Mouse (Mus musculus): ENCODE data around the gene Fxyd2. TPM values are rescaled to one million over a fixed set of nuclear protein-coding genes. Genes with fewer than 3 reads are reported as not detected.

Fxyd2 gene
- polyA plus RNA-seq, 1 experiment from 2014 or later = 1.5 TPM

- Histone ChIP-seq H3K9me3 (replicated peaks) (no peaks in the 10 kb centered on the region), H3K9ac (no peak overlapping the region), H3K4me3 (no peak overlapping the region), H3K4me2 (no peak overlapping the region), H3K27me3 (replicated peaks) (0 out of 2 replicates have a peak, but pooled peaks cover 17% of the 10 kb centered on the region), H3K36me3 (no peaks in the 10 kb centered on the region), H3K27ac (no peak overlapping the region), H3K4me1 (peaks cover 4% of the 10 kb centered on the region; the same call in 1 of the 2 replicates)
- 54% methylated on average over 4 of the region's 4 CpGs for WGBS (ENCODE audit: insufficient replicate concordance)
- ATAC-seq = no peak
Observed at GRCm38 (mm10) chr9:45412700-45413477, 13.4 kb downstream of the Fxyd2 start.

GRCm38 (mm10) chr9:45413478-45414140 is 14.1 kb downstream of the Fxyd2 start:
- peaks cover 4% of the 10 kb centered on the region; the same call in 1 of the 2 replicates for H3K4me1 ChIP-seq
- H3K9ac ChIP-seq = no peak overlapping the region
- no peak overlapping the region for H3K4me3 ChIP-seq
- 35% methylated on average over 5 of the region's 5 CpGs for WGBS (ENCODE audit: insufficient replicate concordance)
- no peak overlapping the region for H3K27ac ChIP-seq
- 0 out of 2 replicates have a peak, but pooled peaks cover 21% of the 10 kb centered on the region for H3K27me3 ChIP-seq (replicated peaks)
- no peaks in the 10 kb centered on the region for H3K36me3 ChIP-seq
- no peaks in the 10 kb centered on the region for H3K9me3 ChIP-seq (replicated peaks)
- H3K4me2 ChIP-seq = no peak overlapping the region
- no peak for ATAC-seq

- Histone ChIP-seq H3K9ac (no peak overlapping the region), H3K27me3 (replicated peaks) (0 out of 2 replicates have a peak, but pooled peaks cover 12% of the 10 kb centered on the region)
- no peak for ATAC-seq
Observed at GRCm38 (mm10) chr9:45415912-45416311, 16.4 kb downstream of the Fxyd2 start.

GRCm38 (mm10) chr9:45417245-45417644 is 17.8 kb downstream of the Fxyd2 start:
- Histone ChIP-seq H3K4me3 (peak overlapping the region; percentile 23), H3K9me3 (replicated peaks) (no peaks in the 10 kb centered on the region), H3K27me3 (replicated peaks) (0 out of 2 replicates have a peak, but pooled peaks cover 8% of the 10 kb centered on the region), H3K4me2 (peak overlapping the region; percentile 43), H3K9ac (no peak overlapping the region), H3K36me3 (no peaks in the 10 kb centered on the region), H3K27ac (no peak overlapping the region), H3K4me1 (peaks cover under 1% of the 10 kb centered on the region; the same call in 1 of the 2 replicates)
- ATAC-seq = no peak
- 19% methylated on average over 8 of the region's 8 CpGs for WGBS (ENCODE audit: insufficient replicate concordance)

More at GRCm38 (mm10) chr9:45415912-45416311, 16.4 kb downstream of the Fxyd2 start:
- H3K36me3 ChIP-seq = no peaks in the 10 kb centered on the region
- 47% methylated on average over 4 of the region's 4 CpGs for WGBS (ENCODE audit: insufficient replicate concordance)
- H3K9me3 ChIP-seq (replicated peaks) = no peaks in the 10 kb centered on the region
- H3K4me1 ChIP-seq = peaks cover 4% of the 10 kb centered on the region; the same call in 1 of the 2 replicates
- H3K4me2 ChIP-seq = no peak overlapping the region
- no peak overlapping the region for H3K27ac ChIP-seq
- H3K4me3 ChIP-seq = no peak overlapping the region

- no peak overlapping the region for H3K4me2 ChIP-seq
- no peak overlapping the region for H3K4me3 ChIP-seq
- no peaks in the 10 kb centered on the region for H3K9me3 ChIP-seq (replicated peaks)
- no peaks in the 10 kb centered on the region for H3K36me3 ChIP-seq
- no peaks in the 10 kb centered on the region for H3K4me1 ChIP-seq
- no peak overlapping the region for H3K27ac ChIP-seq
- 49% methylated on average over 8 of the region's 8 CpGs for WGBS (ENCODE audit: insufficient replicate concordance)
- H3K27me3 ChIP-seq (replicated peaks) = 0 out of 2 replicates have a peak, but pooled peaks cover 16% of the 10 kb centered on the region
- no peak overlapping the region for H3K9ac ChIP-seq
- ATAC-seq = no peak
Observed at GRCm38 (mm10) chr9:45418252-45418651, 18.8 kb downstream of the Fxyd2 start.

GRCm38 (mm10) chr9:45421209-45421608 is 21.7 kb downstream of the Fxyd2 start:
- Histone ChIP-seq H3K4me3 (no peak overlapping the region), H3K27me3 (replicated peaks) (peaks cover 27% of the 10 kb centered on the region; the same call in 1 of the 2 replicates), H3K4me1 (no peaks in the 10 kb centered on the region), H3K27ac (no peak overlapping the region), H3K9ac (no peak overlapping the region), H3K9me3 (replicated peaks) (no peaks in the 10 kb centered on the region), H3K36me3 (no peaks in the 10 kb centered on the region), H3K4me2 (no peak overlapping the region)
- ATAC-seq = no peak
- WGBS (ENCODE audit: insufficient replicate concordance) = 48% methylated on average over 8 of the region's 8 CpGs

GRCm38 (mm10) chr9:45422761-45423298 is 23.4 kb downstream of the Fxyd2 start:
- H3K9ac ChIP-seq = no peak overlapping the region
- no peak overlapping the region for H3K4me3 ChIP-seq
- 53% methylated on average over 7 of the region's 7 CpGs for WGBS (ENCODE audit: insufficient replicate concordance)
- H3K36me3 ChIP-seq = no peaks in the 10 kb centered on the region
- no peak for ATAC-seq
- peaks cover 37% of the 10 kb centered on the region for H3K27me3 ChIP-seq (replicated peaks)
- no peaks in the 10 kb centered on the region for H3K4me1 ChIP-seq
- no peaks in the 10 kb centered on the region for H3K9me3 ChIP-seq (replicated peaks)
- H3K4me2 ChIP-seq = no peak overlapping the region
- no peak overlapping the region for H3K27ac ChIP-seq

GRCm38 (mm10) chr9:45426456-45426855 is 27.0 kb downstream of the Fxyd2 start, which contains the start of gene Dscaml1:
TSS of gene Dscaml1 (plus strand) at chr9:45426628.
- Histone ChIP-seq H3K27me3 (replicated peaks) (peaks cover 70% of the 10 kb centered on the region), H3K4me2 (no peak within 1 kb of the TSS), H3K4me3 (no peak within 1 kb of the TSS), H3K9me3 (replicated peaks) (no peaks in the 10 kb centered on the region), H3K4me1 (0 out of 2 replicates have a peak, but pooled peaks cover 7% of the 10 kb centered on the region), H3K27ac (no peak within 1 kb of the TSS), H3K36me3 (no peaks in the 10 kb centered on the region), H3K9ac (no peak within 1 kb of the TSS)
- 64% methylated on average over 4 of the region's 4 CpGs for WGBS (ENCODE audit: insufficient replicate concordance)
- no peak for ATAC-seq

- no peaks in the 10 kb centered on the region for H3K36me3 ChIP-seq
- H3K4me1 ChIP-seq = 0 out of 2 replicates have a peak, but pooled peaks cover 7% of the 10 kb centered on the region
- no peak overlapping the region for H3K4me2 ChIP-seq
- 9% methylated on average over 5 of the region's 5 CpGs for WGBS (ENCODE audit: insufficient replicate concordance)
- peaks cover 85% of the 10 kb centered on the region for H3K27me3 ChIP-seq (replicated peaks)
- H3K27ac ChIP-seq = no peak overlapping the region
- no peak for ATAC-seq
- no peaks in the 10 kb centered on the region for H3K9me3 ChIP-seq (replicated peaks)
- H3K9ac ChIP-seq = no peak overlapping the region
- no peak overlapping the region for H3K4me3 ChIP-seq
Observed at GRCm38 (mm10) chr9:45429392-45429791, 29.9 kb downstream of the Fxyd2 start.

- Histone ChIP-seq H3K9ac (no peak overlapping the region), H3K4me3 (peak overlapping the region; percentile 27), H3K27ac (no peak overlapping the region), H3K36me3 (no peaks in the 10 kb centered on the region), H3K9me3 (replicated peaks) (no peaks in the 10 kb centered on the region), H3K4me2 (peak overlapping the region; percentile 51), H3K4me1 (0 out of 2 replicates have a peak, but pooled peaks cover 7% of the 10 kb centered on the region), H3K27me3 (replicated peaks) (peaks cover 84% of the 10 kb centered on the region)
- 4% methylated on average over 54 of the region's 54 CpGs for WGBS (ENCODE audit: insufficient replicate concordance)
- no peak for ATAC-seq
Observed at GRCm38 (mm10) chr9:45429951-45430697, 30.7 kb downstream of the Fxyd2 start.

- Histone ChIP-seq H3K27ac (no peak overlapping the region), H3K4me1 (0 out of 2 replicates have a peak, but pooled peaks cover 7% of the 10 kb centered on the region), H3K36me3 (no peaks in the 10 kb centered on the region), H3K27me3 (replicated peaks) (peaks cover 84% of the 10 kb centered on the region), H3K4me3 (peak overlapping the region; percentile 27; the same call in 1 of the 2 replicates), H3K9me3 (replicated peaks) (no peaks in the 10 kb centered on the region), H3K4me2 (peak overlapping the region; percentile 51), H3K9ac (no peak overlapping the region)
- ATAC-seq = no peak
- WGBS (ENCODE audit: insufficient replicate concordance) = 6% methylated on average over 16 of the region's 17 CpGs
Observed at GRCm38 (mm10) chr9:45430698-45430959, 31.2 kb downstream of the Fxyd2 start.

Data from liver, embryonic 12.5 days (tissue).